Mouse (Mus musculus) testis, postnatal 10 days (tissue): Measurements from ENCODE around the gene Gm10600.
"Not testable (repeated sequence)": the region's sequence is repeated elsewhere in the genome, so short reads cannot be mapped to it uniquely, and the experiment has no call there.

ENCODE experiments used
- DNase-seq: peaks from one replicate; pipeline ENCODE4 v3.0.0; 2021; ENCODE audit warnings: low spot score

Gene Gm10600

GRCm38 (mm10) chr4:42240339-42240738 is at the start of gene Gm10600:
TSS of gene Gm10600 (plus strand) at chr4:42240639.
- DNase-seq: not testable (repeated sequence)

- not testable (repeated sequence) for DNase-seq
Observed at GRCm38 (mm10) chr4:42255467-42255866, 15.0 kb downstream of the Gm10600 start, which contains the start of gene Ccl21b. TSS of gene Ccl21b (plus strand) at chr4:42255767.
